Mouse (Mus musculus) lung, embryonic 14.5 days (tissue): ENCODE measurements around the gene Tsc1. TPM values are rescaled to one million over a fixed set of nuclear protein-coding genes. Genes with fewer than 3 reads are reported as not detected.
A peak's percentile ranks its signal among the peaks of the same experiment; 100 is the strongest.

ENCODE experiments used
- ATAC-seq: fragments of 200-750 bp; cut with Nextera tagmentation; 2 replicates; pipeline ENCODE4 v1.8.0; 2017; ENCODE audit warnings: mild to moderate bottlenecking, moderate TSS enrichment, moderate library complexity; ENCODE audit not compliant: insufficient read depth
- DNase-seq: peaks from one replicate; pipeline ENCODE4 v3.0.0-alpha.2; 2015
- H3K27ac ChIP-seq: fragments of 300-500 bp; sonication (generic); 2 replicates; pipeline ENCODE4 v1.5.1; 2014; ENCODE audit warnings: low read depth, mild to moderate bottlenecking, moderate library complexity
- H3K27me3 ChIP-seq: fragments of 300-500 bp; sonication (generic); 2 replicates; pipeline ENCODE4 v1.6.1; 2014; ENCODE audit warnings: low read length, control low read depth; ENCODE audit not compliant: insufficient read depth
- H3K36me3 ChIP-seq: fragments of 300-500 bp; sonication (generic); 2 replicates; pipeline ENCODE4 v1.6.1; 2014; ENCODE audit warnings: control low read depth; ENCODE audit not compliant: insufficient read depth
- H3K4me1 ChIP-seq: fragments of 300-500 bp; sonication (generic); 2 replicates; pipeline ENCODE4 v1.6.1; 2014; ENCODE audit warnings: antibody characterized with exemption, control low read depth; ENCODE audit not compliant: insufficient read depth
- H3K4me2 ChIP-seq: fragments of 300-500 bp; sonication (generic); 2 replicates; pipeline ENCODE4 v1.6.1; 2014; ENCODE audit warnings: mild to moderate bottlenecking
- H3K4me3 ChIP-seq: fragments of 300-500 bp; sonication (generic); 2 replicates; pipeline ENCODE4 v1.5.1; 2014; ENCODE audit warnings: low read depth, low read length
- H3K9ac ChIP-seq: fragments of 300-500 bp; sonication (generic); 2 replicates; pipeline ENCODE4 v1.6.1; 2014
- H3K9me3 ChIP-seq: fragments of 300-500 bp; sonication (generic); 2 replicates; pipeline ENCODE4 v1.6.1; 2016; ENCODE audit warnings: low read depth, low read length, control low read depth
- CTCF ChIP-seq: IDR thresholded peaks from 2 replicates; pipeline ENCODE4 v1.5.1; 2016; ENCODE audit warnings: antibody characterized with exemption, low read depth
- WGBS: fragments of 180-500 bp; shearing (Covaris S2); extraction: QIAGEN DNeasy Blood & Tissue Kit; methylation state at CpG from one replicate; pipeline ENCODE4 v1.1.7; 2014; 5-methylcytosine and 5-hydroxymethylcytosine counted together
- polyA plus RNA-seq: library from polyadenylated mRNA; unstranded; fragments of >200 nt; fragmentation: Nextera tagmentation; extraction: Ambion mirVana; gene quantifications from 2 replicates; pipeline ENCODE4 v1.2.1, GENCODE M21; 2014

Tsc1 gene
- polyA plus RNA-seq, 1 experiment from 2014 or later: 22.2 TPM

- H3K4me1 ChIP-seq: no peaks in the 10 kb centered on the region
- DNase-seq (no peak), ATAC-seq (no peak)
- peaks cover 22% of the 10 kb centered on the region for H3K36me3 ChIP-seq
- 94% methylated on average over 7 of the region's 7 CpGs for WGBS
- H3K4me2 ChIP-seq: no peak overlapping the region
- no peaks in the 10 kb centered on the region for H3K27me3 ChIP-seq
- no peaks in the 10 kb centered on the region for H3K9me3 ChIP-seq
- H3K4me3 ChIP-seq: no peak overlapping the region
- TF ChIP-seq CTCF: no peak
- H3K27ac ChIP-seq: no peak overlapping the region
- H3K9ac ChIP-seq: no peak overlapping the region
Observed at GRCm38 (mm10) chr2:28653351-28653750, 12.3 kb downstream of the Tsc1 start.

DNA sequence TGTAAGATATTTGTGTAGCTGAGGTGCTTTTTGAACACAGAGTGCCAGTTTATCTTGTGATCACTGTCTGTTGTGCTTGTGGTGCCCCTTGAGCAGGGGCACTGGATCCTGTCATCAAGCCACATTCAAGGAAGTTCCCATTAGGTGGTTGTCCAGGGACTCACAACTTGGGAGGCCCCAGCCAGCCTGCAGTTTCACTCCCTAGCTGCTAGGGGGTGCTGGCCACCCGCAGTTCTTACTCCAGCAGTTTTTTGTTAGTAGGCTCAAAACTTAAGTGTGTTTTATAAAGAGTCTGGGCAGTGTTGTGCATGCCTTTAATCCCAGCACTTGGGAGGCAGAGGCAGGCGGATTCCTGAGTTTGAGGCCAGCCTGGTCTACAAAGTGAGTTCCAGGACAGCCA, 13.3 kb downstream of the Tsc1 start:
- Histone ChIP-seq H3K27me3 (no peaks in the 10 kb centered on the region), H3K4me2 (no peak overlapping the region), H3K9ac (no peak overlapping the region), H3K4me1 (no peaks in the 10 kb centered on the region), H3K4me3 (no peak overlapping the region), H3K36me3 (peaks cover 32% of the 10 kb centered on the region), H3K27ac (no peak overlapping the region), H3K9me3 (no peaks in the 10 kb centered on the region)
- ATAC-seq: no peak
- WGBS: 62% methylated on average over 2 of the region's 2 CpGs
- TF ChIP-seq CTCF: peak; percentile 46
- DNase-seq: peak; percentile 42

DNA sequence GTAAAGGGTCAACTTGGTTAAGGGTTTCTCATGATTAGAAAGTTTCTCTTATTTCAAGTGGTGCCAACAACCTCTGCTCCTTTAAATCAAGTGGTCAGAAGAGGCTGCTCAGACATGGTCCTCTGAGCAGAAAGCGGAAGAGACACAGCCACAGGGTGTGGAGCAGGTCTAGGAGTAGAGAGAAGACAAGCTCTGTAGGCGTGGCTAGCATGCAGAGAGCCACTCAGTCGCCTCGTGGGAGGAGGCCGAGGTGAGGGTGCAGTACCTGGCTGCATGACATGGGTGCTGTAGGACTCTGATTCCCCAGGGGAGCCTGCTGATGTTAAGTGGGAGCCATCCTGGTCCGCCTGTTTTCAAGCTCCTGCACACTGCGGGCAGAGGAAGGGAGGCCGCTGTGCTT, 15.2 kb downstream of the Tsc1 start:
- Histone ChIP-seq H3K9me3 (no peaks in the 10 kb centered on the region), H3K4me2 (no peak overlapping the region), H3K27me3 (no peaks in the 10 kb centered on the region), H3K9ac (no peak overlapping the region), H3K27ac (no peak overlapping the region), H3K4me1 (no peaks in the 10 kb centered on the region), H3K4me3 (no peak overlapping the region), H3K36me3 (peaks cover 39% of the 10 kb centered on the region)
- TF ChIP-seq CTCF: no peak
- WGBS: 76% methylated on average over 8 of the region's 8 CpGs
- ATAC-seq: no peak
- DNase-seq: no peak

GRCm38 (mm10) chr2:28662891-28663290, 21.9 kb downstream of the Tsc1 start:
- TF ChIP-seq CTCF: no peak
- DNase-seq (no peak), ATAC-seq (no peak)
- WGBS: 88% methylated on average over 3 of the region's 3 CpGs
- Histone ChIP-seq H3K4me2 (no peak overlapping the region), H3K27me3 (no peaks in the 10 kb centered on the region), H3K9ac (no peak overlapping the region), H3K36me3 (peaks cover 73% of the 10 kb centered on the region), H3K9me3 (no peaks in the 10 kb centered on the region), H3K27ac (no peak overlapping the region), H3K4me1 (no peaks in the 10 kb centered on the region), H3K4me3 (no peak overlapping the region)

DNA sequence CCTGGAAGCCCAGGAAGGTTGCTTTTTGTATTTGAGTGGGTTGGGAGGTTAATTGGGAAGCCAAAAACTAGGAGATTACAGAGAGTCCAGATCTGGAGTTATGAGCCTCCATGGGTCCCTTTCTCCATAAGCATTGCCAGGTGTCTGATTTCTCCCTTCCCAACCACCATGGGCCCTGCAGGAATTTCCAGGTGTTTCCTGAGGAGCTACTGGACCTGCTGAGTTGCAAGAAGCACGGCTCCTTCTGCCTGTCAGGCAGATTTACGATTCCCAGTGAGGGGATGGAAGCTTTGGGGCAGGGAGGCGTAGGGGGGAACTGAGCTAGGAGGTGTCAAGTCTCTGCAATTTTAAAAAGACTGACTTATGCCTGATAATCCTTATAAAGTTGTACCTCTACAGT, 24.8 kb downstream of the Tsc1 start:
- Histone ChIP-seq H3K9ac (no peak overlapping the region), H3K4me2 (no peak overlapping the region), H3K4me3 (no peak overlapping the region), H3K27me3 (no peaks in the 10 kb centered on the region), H3K4me1 (no peaks in the 10 kb centered on the region), H3K36me3 (peaks cover 73% of the 10 kb centered on the region), H3K27ac (no peak overlapping the region), H3K9me3 (no peaks in the 10 kb centered on the region)
- no peak for TF ChIP-seq CTCF
- ATAC-seq (no peak), DNase-seq (no peak)
- 72% methylated on average over 3 of the region's 3 CpGs for WGBS

GRCm38 (mm10) chr2:28671438-28671837, 30.4 kb downstream of the Tsc1 start:
- Histone ChIP-seq H3K4me2 (no peak overlapping the region), H3K9me3 (no peaks in the 10 kb centered on the region), H3K4me1 (no peaks in the 10 kb centered on the region), H3K27me3 (no peaks in the 10 kb centered on the region), H3K9ac (no peak overlapping the region), H3K4me3 (no peak overlapping the region), H3K27ac (no peak overlapping the region), H3K36me3 (peaks cover 80% of the 10 kb centered on the region)
- TF ChIP-seq CTCF: no peak
- 73% methylated on average over 2 of the region's 2 CpGs for WGBS
- ATAC-seq (no peak), DNase-seq (no peak)

DNA sequence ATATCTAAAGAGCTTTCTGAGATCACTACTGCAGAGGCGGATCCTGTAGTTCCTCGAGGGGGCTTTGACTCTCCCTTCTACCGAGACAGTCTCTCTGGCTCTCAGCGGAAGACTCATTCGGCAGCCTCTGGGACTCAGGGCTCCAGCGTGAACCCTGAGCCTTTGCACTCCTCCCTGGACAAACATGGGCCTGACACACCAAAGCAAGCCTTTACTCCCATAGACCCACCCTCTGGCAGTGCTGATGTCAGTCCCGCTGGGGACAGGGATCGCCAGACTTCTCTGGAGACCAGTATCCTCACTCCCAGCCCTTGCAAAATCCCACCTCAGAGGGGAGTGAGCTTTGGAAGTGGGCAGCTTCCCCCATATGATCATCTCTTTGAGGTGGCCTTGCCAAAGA, 35.0 kb downstream of the Tsc1 start:
- Histone ChIP-seq H3K36me3 (peaks cover 89% of the 10 kb centered on the region), H3K4me2 (no peak overlapping the region), H3K9me3 (no peaks in the 10 kb centered on the region), H3K27me3 (no peaks in the 10 kb centered on the region), H3K27ac (no peak overlapping the region), H3K9ac (no peak overlapping the region), H3K4me3 (no peak overlapping the region), H3K4me1 (no peaks in the 10 kb centered on the region)
- ATAC-seq (no peak), DNase-seq (no peak)
- no peak for TF ChIP-seq CTCF
- WGBS: 95% methylated on average over 8 of the region's 8 CpGs

DNA sequence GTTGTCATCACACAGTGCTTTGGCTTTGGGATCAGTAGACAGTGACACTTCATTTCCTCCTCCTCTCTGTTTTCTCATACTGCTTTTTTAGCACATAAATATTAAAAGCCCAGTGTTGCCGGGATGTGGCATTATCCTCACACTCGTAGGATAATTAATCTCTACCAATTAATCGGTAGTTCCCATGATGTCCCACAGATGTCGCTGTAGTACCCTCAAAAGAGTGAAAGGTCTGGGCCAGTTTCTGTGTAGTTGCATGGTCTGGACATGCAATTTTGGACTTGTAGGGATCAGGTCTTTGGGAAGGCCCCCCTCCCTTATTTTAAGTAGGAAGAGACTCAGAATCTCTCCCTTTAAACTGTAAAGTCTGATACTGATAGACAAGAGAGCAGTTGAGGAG, 39.7 kb downstream of the Tsc1 start:
- Histone ChIP-seq H3K4me2 (no peak overlapping the region), H3K27me3 (no peaks in the 10 kb centered on the region), H3K9me3 (no peaks in the 10 kb centered on the region), H3K4me1 (no peaks in the 10 kb centered on the region), H3K27ac (no peak overlapping the region), H3K9ac (no peak overlapping the region), H3K4me3 (no peak overlapping the region), H3K36me3 (peaks cover 86% of the 10 kb centered on the region)
- 28% methylated on average over 4 of the region's 4 CpGs for WGBS
- peak; percentile 66 for TF ChIP-seq CTCF
- DNase-seq (peak; percentile 76), ATAC-seq (no peak)
